Mouse (Mus musculus) ES-E14 (cell line): ENCODE data around the gene Cactin. TPM values are rescaled to one million over a fixed set of nuclear protein-coding genes. Genes with fewer than 3 reads are reported as not detected.
A peak's percentile ranks its signal among the peaks of the same experiment; 100 is the strongest.

Source experiments
- DNase-seq: peaks from one replicate; pipeline ENCODE4 v3.0.0-alpha.2; 2013; ENCODE audit warnings: low read depth, low spot score
- H3K27ac ChIP-seq: 2 replicates; pipeline ENCODE4 v1.5.1; 2012; ENCODE audit warnings: low read depth, mild to moderate bottlenecking, low read length, moderate library complexity, mixed read lengths; ENCODE audit not compliant: poor library complexity, insufficient read depth, severe bottlenecking
- H3K36me3 ChIP-seq: 2 replicates; pipeline ENCODE4 v1.6.1; 2012; ENCODE audit warnings: mild to moderate bottlenecking, low read length, moderate library complexity, mixed read lengths; ENCODE audit not compliant: control insufficient read depth, poor library complexity, insufficient read depth, severe bottlenecking
- H3K4me1 ChIP-seq, 2 experiments: fragments of 150-350 bp in 1 of 2; sonication (generic) in 1 of 2; 2 replicates each; pipeline ENCODE4 v1.6.1; 2012; ENCODE audit warnings: low read length in 2 of 2, mild to moderate bottlenecking in 1 of 2, mixed read lengths in 1 of 2; ENCODE audit not compliant: control insufficient read depth in 2 of 2, insufficient read depth in 2 of 2, poor library complexity in 1 of 2
- H3K4me3 ChIP-seq, 2 experiments: fragments of 150-350 bp in 1 of 2; sonication (generic) in 1 of 2; 2 replicates each; pipeline ENCODE4 v1.5.1; 2012; ENCODE audit warnings: low read length in 2 of 2, low read depth in 1 of 2, mild to moderate bottlenecking in 1 of 2, mixed read lengths in 1 of 2; ENCODE audit not compliant: insufficient read depth in 1 of 2, poor library complexity in 1 of 2, severe bottlenecking in 1 of 2
- H3K9ac ChIP-seq: 2 replicates; pipeline ENCODE4 v1.6.1; 2012; ENCODE audit warnings: low read depth, mild to moderate bottlenecking, low read length, mixed read lengths; ENCODE audit not compliant: poor library complexity, insufficient read depth, severe bottlenecking
- H3K9me3 ChIP-seq: fragments of 150-350 bp; sonication (generic); 2 replicates; pipeline ENCODE4 v1.6.1; 2012; ENCODE audit warnings: low read depth, mild to moderate bottlenecking, low read length; ENCODE audit not compliant: control insufficient read depth, insufficient read depth
- CHD2 ChIP-seq: IDR thresholded peaks from 2 replicates; pipeline ENCODE4 v1.6.1; 2014; ENCODE audit warnings: mild to moderate bottlenecking, low read depth, low read length, inconsistent platforms
- HCFC1 ChIP-seq: IDR thresholded peaks from 2 replicates; pipeline ENCODE4 v1.6.1; 2012; ENCODE audit warnings: low read length, inconsistent platforms, borderline replicate concordance; ENCODE audit not compliant: insufficient read depth
- MAFK ChIP-seq: IDR thresholded peaks from 2 replicates; pipeline ENCODE4 v1.6.1; 2014; ENCODE audit warnings: mild to moderate bottlenecking, low read depth, low read length, inconsistent platforms; ENCODE audit not compliant: insufficient read depth
- ZC3H11A ChIP-seq: IDR thresholded peaks from 2 replicates; pipeline ENCODE4 v1.6.1; 2012; ENCODE audit warnings: low read depth, mild to moderate bottlenecking, inconsistent platforms, low read length, borderline replicate concordance
- ZNF384 ChIP-seq: IDR thresholded peaks from 2 replicates; pipeline ENCODE4 v1.6.1; 2012; ENCODE audit warnings: low read depth, low read length, inconsistent platforms
- in situ Hi-C, 2 experiments: fragments of 600-800 bp; cut with MboI; formaldehyde crosslinking; loops; one replicate each; pipeline ENCODE4 v1.15.1; 2025; ENCODE audit warnings: low sequenced_read_pairs in 2 of 2, inconsistent platforms in 1 of 2; ENCODE audit not compliant: unreplicated experiment in 2 of 2
- total RNA-seq: library from RNA; depleted of rRNA; stranded (reverse); fragments of 300-350 nt; gene quantifications from 2 replicates; pipeline ENCODE4 v1.2.3, GENCODE M21; 2012

Cactin gene
- total RNA-seq, 1 experiment: 54.9 TPM

- no peak overlapping the region for H3K27ac ChIP-seq
- no peak for TF ChIP-seq MAFK
- TF ChIP-seq ZC3H11A: no peak
- no peak for TF ChIP-seq CHD2
- no peak for TF ChIP-seq ZNF384
- no peak for TF ChIP-seq HCFC1
- in situ Hi-C loops: no loop called here
- H3K36me3 ChIP-seq: peaks cover 50% of the 10 kb centered on the region
- no peak overlapping the region for H3K9ac ChIP-seq
- H3K4me1 ChIP-seq: peaks cover 0 to 12% of the 10 kb centered on the region in 2 experiments; a peak in 2 of 4 replicates
- H3K9me3 ChIP-seq: no peaks in the 10 kb centered on the region
- no peak overlapping the region for H3K4me3 ChIP-seq
- no peak for DNase-seq
Observed at GRCm38 (mm10) chr10:81313581-81313980, 7.3 kb upstream of the Cactin start.

DNA sequence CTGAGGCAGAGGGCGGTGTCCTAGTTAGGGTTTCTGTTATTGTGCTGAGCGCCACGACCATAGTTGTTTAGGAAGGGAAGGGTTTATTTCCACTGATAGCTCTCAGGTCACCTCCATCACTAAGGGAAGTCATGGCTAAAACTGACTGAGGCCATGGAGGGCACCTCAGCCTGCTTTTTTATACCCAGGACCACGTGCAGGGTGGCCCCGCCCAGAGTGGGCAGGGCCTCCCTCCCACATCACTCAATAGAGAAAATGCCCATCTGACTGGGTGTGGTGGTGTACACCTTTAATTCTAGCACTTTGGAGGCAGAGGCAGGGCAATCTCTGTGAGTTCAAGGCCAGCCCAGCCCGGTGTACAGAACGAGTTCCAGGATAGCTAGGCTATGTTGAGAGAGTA is 6.7 kb upstream of the Cactin start:
- no peak for DNase-seq
- H3K27ac ChIP-seq: no peak overlapping the region
- in situ Hi-C loops: no loop called here
- H3K4me3 ChIP-seq: no peak overlapping the region
- no peak overlapping the region for H3K9ac ChIP-seq
- no peaks in the 10 kb centered on the region for H3K9me3 ChIP-seq
- H3K4me1 ChIP-seq: peaks cover 0 to 11% of the 10 kb centered on the region in 2 experiments; a peak in 2 of 4 replicates
- TF ChIP-seq CHD2 (no peak), MAFK (no peak), HCFC1 (no peak), ZNF384 (no peak), ZC3H11A (no peak)
- H3K36me3 ChIP-seq: peaks cover 46% of the 10 kb centered on the region

DNA sequence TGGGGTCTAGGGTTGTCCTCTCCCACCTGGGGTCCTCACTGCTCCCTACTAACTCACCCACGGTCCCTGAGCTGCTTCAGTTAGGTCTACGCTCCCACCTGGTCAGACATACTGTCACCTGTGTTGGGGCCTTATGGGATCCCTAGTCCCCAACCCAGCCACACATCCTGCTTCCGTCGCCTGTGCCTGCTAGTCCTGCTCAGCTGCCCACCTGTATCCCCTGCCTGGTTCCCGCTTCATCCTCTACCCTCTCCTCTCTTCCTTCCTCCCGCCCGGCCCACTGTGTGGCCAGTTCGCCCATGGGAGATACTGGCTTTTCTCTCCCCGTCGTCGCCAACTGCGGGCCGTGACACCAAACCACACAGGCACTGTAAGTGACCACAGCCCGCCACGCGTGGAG is 5.3 kb upstream of the Cactin start:
- no peak overlapping the region for H3K9ac ChIP-seq
- in situ Hi-C loops: no loop called here
- DNase-seq: no peak
- no peak overlapping the region for H3K4me3 ChIP-seq
- no peak overlapping the region for H3K27ac ChIP-seq
- H3K4me1 ChIP-seq: peaks cover 0 to 15% of the 10 kb centered on the region in 2 experiments; a peak in 2 of 4 replicates
- H3K36me3 ChIP-seq: peaks cover 42% of the 10 kb centered on the region
- H3K9me3 ChIP-seq: no peaks in the 10 kb centered on the region
- no peak for TF ChIP-seq ZC3H11A
- TF ChIP-seq CHD2: no peak
- no peak for TF ChIP-seq ZNF384

DNA sequence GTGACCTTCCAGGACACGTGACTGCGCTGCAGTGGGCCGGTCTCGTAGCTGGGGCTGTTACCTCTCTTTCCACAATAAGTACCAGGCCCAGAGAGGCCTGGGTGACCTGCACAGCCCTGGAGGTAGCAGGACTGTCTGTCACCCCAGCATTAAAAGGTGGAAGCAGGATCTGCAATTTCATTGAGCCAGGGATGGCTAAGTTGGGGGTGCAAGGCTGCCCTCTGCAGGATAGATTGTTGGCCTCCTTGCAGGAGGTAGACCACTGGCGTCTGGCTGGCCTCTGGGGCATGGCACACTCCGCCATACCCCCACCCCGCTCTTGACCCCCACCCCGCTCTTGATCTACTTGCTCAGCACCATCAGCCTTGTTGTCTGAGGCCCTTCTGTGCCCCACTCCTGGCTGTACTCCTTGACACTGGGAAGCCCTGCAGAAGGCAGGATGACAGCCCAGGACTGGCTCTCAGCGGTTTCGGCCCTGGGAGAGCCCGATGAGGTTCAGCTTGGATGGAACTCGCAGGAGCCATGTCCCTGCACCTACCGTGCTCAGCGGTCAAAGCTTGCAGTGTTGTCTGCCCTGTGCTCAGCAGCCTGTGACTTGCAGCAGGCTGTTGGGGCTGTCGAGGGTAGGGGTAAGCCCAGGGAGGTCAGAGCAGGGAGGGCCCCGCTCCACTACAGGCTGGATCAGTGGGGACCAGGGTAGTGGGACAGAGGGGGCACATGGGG is 4.4 kb upstream of the Cactin start:
- DNase-seq: no peak
- no peaks in the 10 kb centered on the region for H3K9me3 ChIP-seq
- peak overlapping the region; percentile 21 for H3K9ac ChIP-seq
- peak overlapping the region; percentile 35 to 60; a peak in 3 of 4 replicates for H3K4me3 ChIP-seq
- H3K27ac ChIP-seq: peak overlapping the region; percentile 6; the same call in 1 of the 2 replicates
- in situ Hi-C loops: no loop called here
- no peak for TF ChIP-seq MAFK
- no peak for TF ChIP-seq HCFC1
- TF ChIP-seq ZC3H11A: no peak
- TF ChIP-seq CHD2: no peak
- no peak for TF ChIP-seq ZNF384
- H3K36me3 ChIP-seq: peaks cover 38% of the 10 kb centered on the region
- H3K4me1 ChIP-seq: peaks cover 0 to 15% of the 10 kb centered on the region in 2 experiments; a peak in 2 of 4 replicates

- Histone ChIP-seq H3K27ac (no peak overlapping the region), H3K9ac (peak overlapping the region; percentile 42; the same call in 1 of the 2 replicates), H3K4me3 (peak overlapping the region; percentile 35 to 60), H3K4me1 (peaks cover 0 to 15% of the 10 kb centered on the region in 2 experiments; a peak in 2 of 4 replicates), H3K36me3 (peaks cover 36% of the 10 kb centered on the region), H3K9me3 (no peaks in the 10 kb centered on the region)
- TF ChIP-seq HCFC1 (no peak), MAFK (no peak), ZNF384 (no peak), CHD2 (no peak), ZC3H11A (no peak)
- in situ Hi-C loops: no loop called here
- peak; percentile 83 for DNase-seq
Observed at GRCm38 (mm10) chr10:81317273-81317672, 3.6 kb upstream of the Cactin start.
